Mouse (Mus musculus) v-Abl transformed pro-B cells (cell line): ENCODE measurements around the gene Gm10160.

Experiments used
- in situ Hi-C, 2 experiments: fragments of 400-800 bp; cut with MboI; formaldehyde crosslinking; loops; one replicate each; pipeline ENCODE4 v1.15.1; 2025; ENCODE audit not compliant: unreplicated experiment in 2 of 2

The Gm10160 gene

DNA sequence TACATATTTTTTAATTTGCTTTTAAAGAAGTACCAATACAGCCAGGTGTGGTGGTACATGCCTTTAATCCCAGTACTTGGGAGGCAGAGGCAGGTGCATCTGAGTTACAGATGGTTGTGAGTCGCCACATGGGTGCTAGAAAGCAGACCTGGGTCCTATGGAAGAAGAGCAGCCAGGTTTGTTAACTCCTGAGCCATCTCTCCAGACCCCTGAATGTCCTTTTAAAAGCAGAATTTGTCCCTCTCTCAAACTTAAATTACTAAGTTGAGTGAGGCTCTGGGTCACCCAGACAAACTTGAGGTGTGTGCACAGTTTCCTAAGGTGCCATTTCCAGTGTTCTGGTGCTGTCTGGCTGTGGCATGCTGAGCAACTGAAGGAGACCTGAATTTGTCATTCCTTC is at the start of gene Gm10160:
Gene Gm10160, minus strand, starts transcription at position 101 of the 400 bp plus-strand sequence.
- in situ Hi-C loops = no loop called here

GRCm38 (mm10) chr7:81904926-81905325 is 49.3 kb upstream of the Gm10160 start:
- in situ Hi-C loops = no loop called here

DNA sequence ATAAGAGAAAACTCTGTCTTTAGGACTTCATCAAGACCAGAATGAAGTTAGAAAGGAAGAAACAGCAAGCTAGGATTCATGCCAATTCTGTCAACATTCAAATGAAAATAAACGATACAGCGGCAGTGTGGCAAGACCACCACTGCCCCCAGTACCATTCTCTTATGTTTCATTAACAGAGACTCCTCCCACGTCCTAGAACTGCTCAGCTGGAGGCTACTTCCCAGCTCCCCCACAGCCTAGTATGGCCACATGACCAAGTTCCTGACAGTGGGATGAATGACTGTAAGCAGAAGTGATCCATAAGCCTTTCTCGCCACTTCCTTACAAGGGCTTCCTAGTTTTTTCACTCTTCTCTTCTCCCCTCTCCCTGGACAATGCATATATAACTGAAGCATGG is 48.5 kb upstream of the Gm10160 start:
- in situ Hi-C loops = no loop called here

DNA sequence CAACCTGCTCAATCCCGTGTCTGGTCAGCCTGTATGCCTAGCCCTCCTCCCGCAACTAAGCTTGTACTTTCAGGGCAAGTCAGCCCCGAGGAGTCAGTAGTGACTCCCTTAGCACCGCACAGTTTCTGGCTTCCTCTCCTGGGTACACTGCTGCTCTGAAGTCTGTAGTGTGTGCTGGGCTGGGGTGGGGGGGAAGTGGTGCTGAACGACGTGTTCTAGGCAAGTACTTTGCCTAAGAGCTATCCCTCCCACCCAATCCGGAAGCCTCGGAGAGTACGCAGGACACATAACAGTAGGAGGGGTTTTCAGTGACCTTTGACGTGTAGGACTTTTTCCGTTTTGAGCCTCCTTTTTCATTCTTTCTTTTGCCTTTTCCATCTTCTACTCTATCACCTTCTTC is 43.8 kb upstream of the Gm10160 start:
- in situ Hi-C loops = no loop called here

- in situ Hi-C loops = no loop called here
Measured at GRCm38 (mm10) chr7:81885128-81885527, 29.5 kb upstream of the Gm10160 start.

DNA sequence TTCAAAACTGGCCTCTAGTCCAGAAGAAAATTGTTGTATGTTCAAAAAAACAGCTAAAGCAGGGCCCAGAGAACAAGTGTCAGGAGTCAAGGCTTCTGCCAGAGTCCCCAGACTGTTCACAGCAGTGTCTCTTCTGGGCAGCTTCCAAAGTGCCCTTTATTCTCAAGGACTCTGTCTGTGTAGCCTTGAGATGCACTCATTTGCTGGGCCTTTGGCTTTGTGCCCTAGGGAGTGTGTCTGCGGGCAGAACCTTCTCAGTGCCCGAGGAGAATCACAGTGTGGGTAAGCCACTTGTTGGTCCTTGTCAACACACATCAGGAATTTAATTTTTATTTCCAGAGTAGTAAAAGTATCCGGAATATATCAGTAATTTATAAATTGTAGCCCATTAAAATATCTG is 26.0 kb upstream of the Gm10160 start:
- in situ Hi-C loops = no loop called here

DNA sequence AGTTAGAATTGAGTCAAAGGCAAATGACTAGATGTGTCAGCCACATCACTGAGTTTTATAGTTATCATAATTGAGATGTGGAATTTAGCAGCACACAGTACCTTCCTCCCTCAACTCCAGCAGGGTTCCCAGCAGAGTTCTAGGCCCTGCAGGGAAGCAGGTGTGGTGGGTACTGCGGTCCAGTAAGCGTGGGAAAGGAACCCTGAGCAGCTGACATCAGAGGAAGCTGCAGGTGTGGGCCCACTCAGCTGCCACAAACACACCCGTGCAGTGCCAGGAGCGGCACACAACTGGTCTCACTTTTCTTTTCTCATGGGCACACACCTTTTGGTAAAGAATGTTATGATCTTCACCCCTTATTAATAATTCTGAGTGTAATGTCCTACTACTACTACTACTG is 25.2 kb upstream of the Gm10160 start:
- in situ Hi-C loops = no loop called here

DNA sequence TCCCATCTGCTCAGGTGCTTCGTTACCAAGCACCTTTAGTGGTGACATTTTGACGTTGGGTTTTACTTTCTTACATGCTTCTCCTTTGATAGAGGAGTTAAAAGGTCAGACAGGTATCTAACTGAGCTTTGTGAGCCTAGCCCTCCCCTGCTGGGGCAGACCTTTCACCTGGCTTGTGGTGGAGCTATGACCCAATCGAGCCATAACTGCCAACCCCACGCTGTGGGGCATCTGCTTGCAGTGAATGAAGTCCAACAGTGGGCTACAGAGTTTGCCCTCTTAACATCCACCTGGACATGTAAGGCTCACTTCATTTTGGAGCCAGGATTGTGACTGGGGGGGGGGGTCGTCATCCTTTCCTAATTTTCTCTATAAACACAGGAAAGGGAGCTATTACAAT is 24.7 kb upstream of the Gm10160 start:
- in situ Hi-C loops = no loop called here

DNA sequence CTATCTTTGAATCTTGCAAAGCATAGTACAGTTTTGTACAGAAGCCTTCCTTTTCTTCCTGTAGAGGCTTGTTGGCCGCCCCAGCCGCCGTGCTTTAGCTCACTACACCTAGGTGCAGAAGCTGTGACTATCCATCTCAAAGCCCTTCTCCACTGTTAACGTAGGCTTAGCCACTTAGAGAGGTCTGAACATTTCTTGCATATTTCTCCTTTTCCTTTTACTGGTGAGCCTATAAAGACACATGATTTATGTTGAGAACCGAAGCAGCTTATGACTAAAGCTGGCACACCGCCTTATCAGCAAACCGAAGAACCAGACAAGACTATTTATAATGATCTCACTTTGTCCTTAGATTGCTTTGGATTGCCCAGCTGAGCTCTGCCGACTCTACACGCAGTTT is 19.8 kb upstream of the Gm10160 start:
- in situ Hi-C loops = loop anchor here (10.0 kb wide), 3 partner anchors 79 to 239 kb away; no protein-coding TSS in a partner anchor

GRCm38 (mm10) chr7:81874636-81875035 is 19.0 kb upstream of the Gm10160 start:
- in situ Hi-C loops = loop anchor here (5.0 to 10.0 kb wide), 4 partner anchors 80 to 240 kb away; no protein-coding TSS in a partner anchor

GRCm38 (mm10) chr7:81873807-81874206 is 18.2 kb upstream of the Gm10160 start:
- in situ Hi-C loops = loop anchor here (5.0 to 10.0 kb wide), 4 partner anchors 81 to 241 kb away; no protein-coding TSS in a partner anchor

DNA sequence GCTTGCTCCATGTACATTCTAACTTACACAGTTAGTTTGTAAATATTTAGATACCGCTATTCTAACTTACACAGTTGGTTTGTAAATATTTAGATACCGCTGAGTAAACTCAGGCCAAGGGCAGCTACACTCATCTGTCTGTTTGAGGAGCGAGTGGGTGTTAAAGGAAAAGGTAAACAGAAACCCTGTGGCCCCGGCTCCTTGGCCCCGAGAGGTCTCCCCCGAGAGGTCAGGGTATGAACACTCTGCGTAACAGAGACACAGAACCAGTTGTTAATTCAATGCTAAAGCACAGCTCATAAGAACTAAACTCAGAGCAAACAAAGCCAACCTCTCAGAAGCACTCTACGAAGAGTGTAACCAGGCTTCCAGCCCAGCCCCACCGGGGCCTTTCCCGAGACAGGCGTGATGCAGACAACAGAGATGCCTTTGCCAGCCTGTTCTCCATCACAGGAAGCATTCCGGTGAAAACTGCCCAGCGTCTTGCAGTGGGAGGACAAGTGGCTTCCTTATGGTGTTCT is 17.0 kb upstream of the Gm10160 start:
- in situ Hi-C loops = loop anchor here (5.0 to 10.0 kb wide), 4 partner anchors 82 to 242 kb away; no protein-coding TSS in a partner anchor

DNA sequence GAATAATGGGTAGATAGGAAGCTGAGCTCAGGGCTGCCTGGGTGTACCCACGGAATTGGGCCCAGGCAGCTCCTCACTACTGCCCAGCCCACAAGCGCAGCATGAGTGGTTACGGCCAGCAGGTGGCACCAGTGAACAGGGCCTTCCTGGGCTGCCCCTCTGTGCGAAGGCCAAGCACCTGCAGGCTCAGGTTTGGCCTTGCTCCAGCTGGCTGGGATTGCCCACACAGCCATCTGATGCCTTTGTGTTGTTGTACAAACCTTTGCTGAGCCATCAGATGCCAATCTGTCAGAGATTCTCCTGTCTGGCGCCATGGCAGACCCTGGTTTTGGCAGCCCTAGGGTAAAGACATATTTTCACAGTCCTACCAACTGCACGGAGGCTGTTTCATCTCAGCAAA is 12.6 kb upstream of the Gm10160 start:
- in situ Hi-C loops = no loop called here

GRCm38 (mm10) chr7:81867231-81867930 is 11.8 kb upstream of the Gm10160 start:
- in situ Hi-C loops = no loop called here

GRCm38 (mm10) chr7:81865937-81866336 is 10.3 kb upstream of the Gm10160 start:
- in situ Hi-C loops = no loop called here

DNA sequence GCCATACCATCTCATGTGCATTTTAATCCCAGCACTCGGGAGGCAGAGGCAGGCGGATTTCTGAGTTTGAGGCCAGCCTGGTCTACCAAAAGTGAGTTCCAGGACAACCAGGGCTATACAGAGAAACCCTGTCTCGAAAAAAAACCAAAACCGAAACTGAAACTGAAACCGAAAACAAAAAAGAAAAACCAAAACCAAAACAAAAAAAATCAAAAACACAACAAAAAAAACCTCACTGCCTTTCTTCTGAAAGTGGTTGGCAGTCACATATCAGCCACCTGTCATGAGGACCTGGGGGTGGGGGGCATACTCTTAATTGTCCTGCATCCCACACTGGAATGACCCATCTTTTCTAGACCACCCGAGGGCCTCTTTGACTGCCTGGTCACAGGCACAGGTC is 9.0 kb upstream of the Gm10160 start:
- in situ Hi-C loops = loop anchor here in 1 of 2 experiments (5.0 kb wide), 2 partner anchors 37 to 77 kb away; partner anchors contain the start of genes 3110040N11Rik and Btbd1

GRCm38 (mm10) chr7:81862587-81863583 is 7.3 kb upstream of the Gm10160 start:
- in situ Hi-C loops = loop anchor here in 1 of 2 experiments (5.0 kb wide), 2 partner anchors 36 to 76 kb away; partner anchors contain the start of genes 3110040N11Rik and Btbd1

DNA sequence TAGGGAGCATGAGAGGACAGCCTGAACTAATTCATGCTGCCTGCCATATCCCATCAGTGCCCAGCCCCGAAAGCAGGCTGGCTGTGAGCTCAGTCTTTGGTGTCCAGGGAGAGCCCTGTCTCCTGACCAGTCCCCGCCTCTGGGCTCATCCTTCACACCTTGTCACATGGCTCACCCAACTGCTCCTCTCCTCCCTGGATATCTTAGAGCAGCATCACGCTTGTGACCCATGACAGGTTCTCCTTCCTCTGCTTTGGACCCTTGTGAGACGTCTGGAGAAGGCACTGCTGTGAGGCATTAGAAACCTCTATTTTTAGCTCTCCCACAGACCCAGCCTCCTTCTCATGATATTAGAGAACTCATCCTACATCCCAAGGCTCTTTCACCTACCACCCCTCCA is 6.3 kb upstream of the Gm10160 start:
- in situ Hi-C loops = loop anchor here in 1 of 2 experiments (5.0 kb wide), 2 partner anchors 35 to 75 kb away; partner anchors contain the start of genes 3110040N11Rik and Btbd1

- in situ Hi-C loops = loop anchor here in 1 of 2 experiments (5.0 kb wide), 2 partner anchors 34 to 74 kb away; partner anchors contain the start of genes 3110040N11Rik and Btbd1
Measured at GRCm38 (mm10) chr7:81861461-81861860, 5.9 kb upstream of the Gm10160 start.

GRCm38 (mm10) chr7:81860996-81861395 is 5.4 kb upstream of the Gm10160 start:
- in situ Hi-C loops = loop anchor here in 1 of 2 experiments (5.0 kb wide), 2 partner anchors 34 to 74 kb away; partner anchors contain the start of genes 3110040N11Rik and Btbd1
